Mouse (Mus musculus) thymus, adult 2 months (tissue): ENCODE data around the gene Arhgap20.

Source experiments
- CTCF ChIP-seq: fragments of 200-500 bp; IDR thresholded peaks from 2 replicates; pipeline ENCODE4 v1.5.1; 2012; ENCODE audit warnings: mild to moderate bottlenecking, control low read depth, low read length, moderate library complexity, borderline replicate concordance; ENCODE audit not compliant: control insufficient read depth, poor library complexity, insufficient read depth; ENCODE audit errors: extremely low read depth
- POLR2A ChIP-seq: fragments of 200-500 bp; IDR thresholded peaks from 2 replicates; pipeline ENCODE4 v1.6.1; 2012; ENCODE audit warnings: mild to moderate bottlenecking, low read length, control low read depth, moderate library complexity; ENCODE audit not compliant: control insufficient read depth, poor library complexity, insufficient read depth; ENCODE audit errors: extremely low read depth

DNA sequence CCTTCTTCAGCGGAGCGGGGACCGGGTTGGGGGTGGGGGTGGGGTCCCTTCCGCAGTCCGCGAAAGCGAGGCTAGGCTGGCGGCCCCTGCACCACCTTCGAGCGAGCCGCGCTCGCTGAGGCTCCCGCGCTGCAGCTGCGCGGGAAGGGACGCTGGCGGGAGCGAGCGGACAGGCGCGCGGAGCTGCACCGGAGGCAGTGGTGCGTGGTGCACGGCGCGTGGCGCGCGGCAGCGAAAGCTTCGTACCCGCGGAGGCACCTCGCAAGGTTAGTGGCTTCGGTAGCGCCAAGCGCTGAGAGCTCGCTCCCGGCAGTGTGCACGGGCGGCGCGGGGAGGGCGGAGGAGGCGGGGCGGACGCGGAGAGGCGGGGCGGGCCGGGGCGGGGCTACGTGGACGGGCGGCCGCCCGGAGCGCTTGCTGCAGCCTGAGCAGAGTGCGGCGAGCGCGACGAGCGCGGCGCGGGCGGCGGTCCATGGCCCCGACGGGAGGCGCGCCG is at the start of gene Arhgap20:
- TF ChIP-seq CTCF, result no peak
- no peak for TF ChIP-seq POLR2A
